Mouse (Mus musculus) left cerebral cortex, postnatal 4 days (tissue): Measurements from ENCODE around the gene Hspa12a. TPM values are rescaled to one million over a fixed set of nuclear protein-coding genes. Genes with fewer than 3 reads are reported as not detected.

Source experiments
- DNase-seq: peaks from one replicate; pipeline ENCODE4 v3.0.0-alpha.2; 2022
- intact Hi-C: fragments of 180-260 bp; cut with DNase I; formaldehyde crosslinking; loops from one replicate; pipeline ENCODE4 v1.15.1; 2025
- total RNA-seq, 2 experiments: library from RNA; stranded (reverse); gene quantifications; 2 replicates each; pipeline ENCODE4 v1.2.3; 2021

Gene Hspa12a
- total RNA-seq, result 100 to 1,000 TPM; 153 to 159 TPM

DNA sequence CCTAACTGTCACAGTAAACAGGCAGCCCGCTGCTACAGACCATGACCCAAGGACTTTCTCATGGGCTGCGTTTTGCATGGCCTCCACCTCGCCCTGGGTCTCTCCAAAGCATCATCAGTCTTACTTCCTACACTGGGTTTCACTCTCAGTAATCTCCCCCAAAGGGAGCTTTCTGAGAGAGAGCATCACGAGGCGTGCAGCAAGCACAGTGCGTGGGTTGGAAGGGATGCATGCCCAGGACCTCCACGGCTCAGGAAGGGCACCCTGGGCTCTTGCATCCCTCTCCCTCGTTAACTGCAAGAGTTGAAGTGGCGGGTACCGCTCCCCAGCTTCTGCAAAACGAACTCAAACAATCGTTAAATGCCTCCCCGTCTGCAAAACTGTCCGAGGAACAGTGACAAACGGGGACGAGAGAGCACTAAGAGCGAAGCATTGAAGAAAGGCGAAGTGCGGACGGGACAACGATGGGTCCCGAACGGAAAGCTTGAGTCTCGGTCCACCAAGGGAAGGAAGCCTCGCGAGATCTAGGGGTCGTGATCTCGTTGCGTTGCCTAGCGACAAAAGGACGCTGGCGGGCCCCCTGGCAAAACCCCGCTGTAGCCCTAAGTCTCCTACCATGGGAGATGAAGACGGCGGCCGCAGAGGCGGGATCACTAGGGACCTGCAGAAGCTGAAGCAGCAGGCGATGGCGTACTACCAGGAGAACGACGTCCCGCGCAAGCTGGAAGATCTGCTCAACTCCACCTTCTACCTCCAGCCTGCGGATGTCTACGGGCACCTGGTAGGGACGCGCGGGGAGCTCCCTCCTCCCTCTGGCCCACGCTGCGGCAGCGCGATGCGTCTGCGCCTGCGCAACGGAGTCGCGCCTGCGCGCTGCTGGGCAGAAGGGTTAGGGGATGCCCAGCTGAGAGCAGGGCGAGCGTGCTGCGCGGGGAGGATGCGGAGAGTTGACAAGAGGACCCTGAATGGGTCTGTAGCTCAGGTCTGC, at the start of gene Hspa12a, which contains the start of gene Eno4:
TSS of gene Hspa12a (minus strand) at position 814 of the 988 bp plus-strand sequence.
TSS of gene Eno4 (plus strand) at position 585 of the 988 bp plus-strand sequence.
- DNase-seq, result peak; percentile 95
- intact Hi-C loops, result no loop called here

DNA sequence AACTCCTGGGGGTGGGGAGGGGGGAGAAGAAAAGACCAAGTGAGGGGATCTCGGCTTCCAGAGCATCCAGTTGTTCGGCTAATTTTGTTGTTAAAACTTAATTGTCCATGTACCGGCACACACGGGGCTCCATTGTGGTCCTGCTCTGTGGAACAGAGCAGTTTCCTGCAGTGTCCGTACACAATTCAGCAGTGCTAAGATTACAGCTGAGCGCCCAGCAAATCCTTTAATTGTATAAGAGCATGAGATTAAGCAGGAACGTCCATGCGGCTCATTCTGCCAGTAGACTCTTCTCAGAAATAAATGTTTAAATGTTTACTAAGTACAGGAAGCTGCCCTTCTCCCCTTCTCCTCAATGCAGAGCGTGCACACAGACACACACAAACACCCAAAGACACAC, 38.1 kb upstream of the Hspa12a start:
- no peak for DNase-seq
- intact Hi-C loops, result no loop called here

DNA sequence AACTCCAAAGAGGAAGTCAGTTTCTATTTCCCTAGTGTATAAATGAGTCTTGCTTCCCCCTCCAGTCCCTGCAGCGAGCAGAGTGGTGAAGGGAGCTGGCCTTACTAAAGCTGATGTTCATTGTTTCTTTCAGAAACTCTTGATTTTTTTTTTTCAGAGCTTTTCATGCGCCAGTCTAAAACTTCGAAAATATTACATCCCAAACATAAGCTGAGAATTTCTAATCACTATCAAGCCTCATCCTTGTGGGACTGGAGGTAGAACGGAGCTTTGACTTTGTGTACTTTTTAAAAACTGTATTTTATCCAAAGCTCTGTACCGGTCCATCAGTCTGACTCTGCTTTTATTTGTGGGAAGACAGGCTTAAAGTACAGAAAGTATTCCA, 36.6 kb upstream of the Hspa12a start:
- DNase-seq, result no peak
- intact Hi-C loops, result no loop called here

DNA sequence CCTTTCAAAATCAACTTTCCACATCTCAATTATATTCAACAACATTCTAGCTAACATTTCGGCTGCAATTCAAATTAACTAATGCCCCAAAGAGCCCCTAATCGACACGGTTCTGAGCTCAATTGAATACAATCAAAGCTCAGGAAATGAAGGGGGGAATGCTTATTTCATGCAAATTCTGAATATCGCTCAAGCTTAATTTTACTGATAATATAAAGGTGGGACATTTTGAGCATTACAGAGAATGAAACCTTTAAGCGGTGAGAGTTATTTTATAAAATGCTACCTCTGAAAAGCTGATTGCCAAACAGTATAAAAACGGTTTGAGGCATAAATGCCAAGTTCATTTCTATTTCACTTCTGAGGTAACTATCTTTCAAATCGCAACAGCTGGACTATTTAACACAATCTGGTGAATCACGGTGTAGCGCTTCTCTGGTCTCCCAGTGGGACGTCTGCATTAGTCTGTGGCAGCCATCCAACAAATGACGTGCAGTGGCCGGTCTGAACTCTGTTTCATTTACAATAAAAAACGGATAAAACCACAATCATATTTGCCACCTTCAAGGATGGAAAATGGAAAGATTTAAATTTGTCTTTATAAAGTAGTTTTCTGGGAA, 36.1 kb upstream of the Hspa12a start:
- peak; percentile 65 for DNase-seq
- intact Hi-C loops, result no loop called here

DNA sequence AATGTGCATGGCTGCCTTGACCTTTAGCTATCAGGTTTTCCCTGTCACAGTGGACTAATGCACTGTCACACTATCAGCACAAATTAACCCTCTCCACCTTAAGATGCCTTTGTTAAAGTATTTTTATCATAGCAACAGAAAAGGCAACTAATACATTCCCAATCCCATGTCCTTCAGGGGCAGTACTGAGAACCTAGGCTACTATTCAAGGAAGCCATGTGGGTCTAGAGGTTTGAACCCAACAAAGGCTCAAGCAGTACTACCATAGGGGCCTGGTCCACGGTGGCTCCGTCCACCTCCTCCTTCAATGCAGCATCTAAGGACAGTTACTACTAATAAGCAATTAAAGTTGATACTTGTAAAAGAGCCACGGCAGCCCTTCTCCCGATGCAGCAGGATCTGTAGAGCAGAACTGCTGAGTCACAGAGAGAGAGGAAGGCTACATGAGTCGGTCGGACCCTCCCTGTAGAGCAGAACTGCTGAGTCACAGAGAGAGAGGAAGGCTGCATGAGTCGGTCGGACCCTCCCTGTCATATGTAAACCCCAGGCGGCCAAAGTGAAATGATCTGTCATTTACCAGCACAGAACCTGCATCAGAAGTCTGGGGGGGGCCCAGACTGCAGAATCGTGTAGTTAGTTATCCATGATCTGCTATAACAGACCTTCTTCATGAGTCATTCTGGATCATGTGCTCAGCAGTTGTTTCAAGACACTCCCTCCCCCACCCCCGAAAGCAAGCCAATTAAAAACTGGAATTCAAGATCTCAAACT, 35.1 kb upstream of the Hspa12a start:
- DNase-seq, result no peak
- intact Hi-C loops, result no loop called here

DNA sequence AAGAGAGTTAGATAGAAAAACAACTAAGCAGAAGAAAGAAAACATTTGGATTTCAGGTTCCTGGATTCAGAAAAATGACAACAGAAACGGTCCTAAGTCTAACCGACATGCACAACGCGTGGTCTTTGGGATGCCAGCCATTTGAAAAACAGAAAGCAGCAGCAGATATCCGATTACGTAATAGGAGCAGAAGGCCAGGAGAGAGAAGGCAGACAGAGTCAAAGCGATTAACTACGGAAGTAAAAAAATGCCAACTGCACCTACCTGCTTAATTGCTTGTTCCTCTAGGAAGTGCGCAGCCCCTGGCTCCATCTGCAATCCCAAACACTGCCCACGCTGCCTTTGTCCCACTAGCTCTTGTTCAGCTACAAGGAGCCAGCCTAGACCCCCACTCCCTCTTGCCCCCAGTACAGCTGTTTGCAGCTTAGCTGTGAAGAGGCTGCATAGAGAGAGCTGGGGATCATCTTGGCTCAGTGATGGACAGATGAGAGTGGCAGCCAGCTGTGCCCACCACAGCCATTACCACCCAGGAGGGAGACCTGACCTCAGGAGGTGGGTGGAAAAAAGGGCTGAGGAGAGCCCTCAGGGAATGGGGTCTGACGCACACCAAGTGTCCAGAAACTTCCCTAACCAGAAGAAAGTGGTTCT, 31.9 kb upstream of the Hspa12a start:
- no peak for DNase-seq
- intact Hi-C loops, result no loop called here

DNA sequence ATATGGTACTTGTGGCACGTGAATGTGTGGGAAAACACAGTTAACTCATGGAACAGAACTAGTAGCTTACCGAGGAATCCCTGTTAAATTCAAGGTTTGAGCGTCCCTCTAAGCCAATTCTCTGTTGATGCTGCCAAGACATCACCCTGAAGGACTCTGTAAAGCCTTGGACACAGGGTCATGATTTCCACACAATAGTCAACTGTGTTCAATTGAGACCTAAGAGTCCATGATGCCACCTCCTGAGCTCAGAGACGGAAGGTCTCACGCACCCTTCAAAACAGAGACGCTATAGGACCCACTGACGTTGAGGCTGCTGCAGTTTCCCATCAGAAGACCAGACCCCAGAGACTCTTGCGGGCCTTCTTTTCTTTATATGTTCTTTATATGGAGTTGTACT, 30.7 kb upstream of the Hspa12a start:
- no peak for DNase-seq
- intact Hi-C loops, result no loop called here

DNA sequence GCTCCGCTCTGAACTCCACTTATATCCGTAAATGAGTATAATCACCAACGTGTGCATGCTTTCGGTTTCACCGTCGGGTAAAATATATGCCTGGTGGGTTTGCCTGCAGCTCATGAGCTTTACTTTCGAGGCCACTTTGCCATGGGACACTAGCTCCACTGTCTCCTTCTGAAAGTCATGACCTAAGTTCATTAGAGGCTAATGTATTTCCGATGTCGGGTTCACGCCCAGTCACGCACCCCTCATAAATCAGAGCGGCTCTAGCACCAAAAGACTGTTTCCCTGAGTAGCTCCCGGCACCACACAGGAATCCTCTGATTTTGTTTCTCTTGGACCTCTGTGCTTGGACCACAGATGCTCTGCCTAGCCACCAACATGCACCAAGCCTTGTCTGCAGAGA, 27.4 kb upstream of the Hspa12a start:
- DNase-seq, result no peak
- intact Hi-C loops, result no loop called here

DNA sequence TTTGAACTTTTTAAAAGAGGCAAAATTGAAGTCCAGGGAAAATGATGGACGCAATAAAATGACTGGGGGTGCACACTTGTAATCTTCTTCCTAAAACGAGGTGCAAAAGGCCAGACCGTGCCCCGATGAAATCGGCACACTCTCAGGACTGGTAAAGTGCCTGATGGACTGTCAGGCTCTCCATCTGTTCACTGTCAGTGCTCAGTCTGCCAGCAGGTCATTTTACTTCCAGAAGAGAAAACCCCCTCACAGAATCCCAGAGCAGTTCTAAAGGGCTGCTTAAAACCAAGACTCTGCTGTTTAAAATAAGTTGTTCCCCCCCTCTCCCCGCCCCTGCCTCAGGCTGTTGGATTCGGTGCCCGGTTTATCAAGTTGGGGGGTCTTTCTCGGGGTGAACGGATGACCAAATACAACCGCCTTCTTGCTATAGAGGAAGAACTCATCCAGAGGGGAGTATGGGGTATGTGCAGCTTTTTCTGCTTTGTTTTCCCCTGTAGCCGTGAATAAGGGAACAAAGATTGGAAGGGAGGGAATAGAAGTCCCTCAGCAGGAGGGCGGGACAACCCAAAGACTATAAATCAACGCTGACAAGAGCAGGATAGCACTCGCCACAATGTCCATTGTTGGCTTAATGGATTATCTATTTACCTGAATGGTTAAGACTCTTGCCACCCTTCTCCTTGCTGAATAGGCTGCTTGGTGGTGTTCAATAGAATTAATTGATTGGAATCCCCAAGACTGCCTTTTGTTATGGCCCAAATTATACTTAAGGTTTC, 25.5 kb upstream of the Hspa12a start:
- intact Hi-C loops, result no loop called here
- DNase-seq, result peak; percentile 30

DNA sequence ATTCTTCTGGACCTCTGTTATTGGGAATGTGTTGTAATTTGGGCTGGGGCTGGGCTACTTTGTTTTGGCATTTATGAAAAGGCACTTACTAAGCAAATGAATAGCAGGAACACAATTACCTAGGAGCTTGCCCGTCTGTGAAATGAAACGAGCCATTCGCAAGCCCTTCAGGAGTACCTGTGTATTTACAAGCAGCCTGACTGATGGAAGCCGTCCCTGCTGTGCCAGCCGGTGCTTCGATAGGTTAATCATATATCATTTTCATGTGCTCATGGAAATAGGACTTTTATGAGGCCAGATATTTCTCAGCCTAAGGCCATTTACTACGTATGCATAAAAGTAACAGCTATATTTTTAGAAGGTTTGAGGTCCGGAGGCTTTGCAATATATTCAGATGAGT, 19.6 kb upstream of the Hspa12a start:
- DNase-seq, result no peak
- intact Hi-C loops, result no loop called here

DNA sequence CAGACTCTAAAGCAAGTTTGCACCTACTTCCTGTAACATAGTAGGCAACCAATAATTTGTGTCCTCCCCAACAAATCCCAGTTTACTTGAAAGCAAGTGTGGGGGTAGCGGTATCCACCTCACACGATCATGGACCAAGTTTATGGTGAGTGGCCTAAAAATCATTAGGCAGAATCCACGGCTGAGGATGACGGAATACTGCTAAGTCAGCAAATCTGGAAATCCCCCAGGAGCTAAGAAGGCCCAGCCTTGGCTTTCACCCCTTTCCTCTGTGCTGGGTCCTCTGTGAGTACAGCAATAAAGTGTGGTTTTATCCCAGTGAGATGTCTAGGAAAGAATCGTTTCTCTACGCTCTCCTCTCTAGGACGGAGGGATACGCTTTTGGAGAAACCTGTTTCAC, 11.3 kb upstream of the Hspa12a start:
- no peak for DNase-seq
- intact Hi-C loops, result no loop called here

DNA sequence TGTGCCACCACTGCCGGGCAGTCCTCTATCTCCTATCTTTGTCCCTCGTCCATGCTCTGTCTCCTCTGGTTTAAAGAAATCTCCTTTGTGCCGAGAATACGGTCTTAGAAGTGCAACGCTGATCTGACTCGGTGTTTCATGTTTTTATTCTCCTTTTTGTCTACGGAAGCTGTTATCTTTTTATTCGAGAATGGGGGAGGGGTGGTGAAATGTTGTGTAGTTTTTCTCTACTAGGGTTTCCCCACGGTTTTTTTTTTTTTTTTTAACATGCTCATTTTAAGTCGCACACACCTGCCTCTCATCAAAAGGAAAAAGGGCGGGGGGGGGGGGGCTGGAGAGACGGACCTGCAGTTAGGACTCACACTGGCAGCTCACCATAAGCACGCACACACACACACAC, 8.8 kb upstream of the Hspa12a start:
- intact Hi-C loops, result no loop called here
- DNase-seq, result no peak

DNA sequence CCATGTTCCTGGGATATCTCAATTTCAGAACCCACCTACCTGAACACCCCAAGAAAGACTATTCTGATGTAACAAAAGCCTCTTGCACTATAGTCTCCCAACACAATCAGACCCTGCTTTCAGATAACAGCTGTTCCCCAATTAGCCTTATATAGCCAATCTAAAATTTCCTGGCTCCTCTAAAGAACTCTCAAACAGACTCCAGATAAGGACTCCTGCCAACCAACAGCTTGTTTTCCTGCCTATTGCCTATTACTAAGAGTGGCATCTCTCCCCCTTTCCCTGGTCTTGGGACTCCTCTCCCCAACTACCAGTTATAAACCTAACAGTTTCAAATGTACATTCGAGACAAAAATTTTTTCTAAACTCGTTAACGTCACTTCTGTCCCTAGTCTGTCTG, 8.1 kb upstream of the Hspa12a start:
- no peak for DNase-seq
- intact Hi-C loops, result no loop called here

DNA sequence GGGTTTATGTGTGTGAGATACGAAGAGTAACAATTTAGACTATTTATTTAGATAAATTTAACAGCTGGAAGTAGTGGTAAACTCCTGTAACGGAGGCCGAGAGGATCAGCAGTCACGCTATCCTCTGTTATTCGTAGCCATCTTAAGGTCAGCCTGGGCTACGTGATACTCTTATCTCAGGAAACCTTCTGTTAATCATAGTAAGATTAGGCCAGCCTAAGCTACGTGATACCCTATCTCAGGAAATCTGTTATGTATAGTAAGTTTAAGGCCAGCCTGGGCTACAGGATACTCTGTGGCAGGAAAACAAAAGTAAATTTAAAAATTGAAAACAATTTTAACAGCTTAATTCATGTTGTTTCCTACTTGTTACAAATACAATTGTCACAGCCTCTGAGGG, 2.5 kb upstream of the Hspa12a start:
- intact Hi-C loops, result no loop called here
- no peak for DNase-seq

DNA sequence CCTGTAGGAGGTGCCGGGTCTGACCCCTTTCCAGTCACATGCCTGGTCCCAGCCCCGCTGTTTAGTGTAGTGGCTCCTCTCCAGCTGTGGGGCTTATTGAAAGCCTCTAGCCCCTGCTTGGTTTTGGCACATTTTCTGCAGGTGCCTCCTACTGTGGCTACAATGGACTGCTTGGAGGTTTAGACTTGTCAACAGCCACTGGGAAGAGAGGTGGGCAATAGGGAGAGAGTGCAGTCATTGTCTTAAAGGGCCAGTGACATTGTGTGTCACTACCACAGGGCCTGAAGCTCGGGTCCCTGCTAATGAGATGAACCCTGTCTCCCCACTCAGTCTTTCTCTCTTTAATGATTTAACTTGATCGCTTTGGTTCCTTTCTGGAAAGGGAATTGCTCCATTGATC, 10.4 kb downstream of the Hspa12a start:
- intact Hi-C loops, result no loop called here
- no peak for DNase-seq

DNA sequence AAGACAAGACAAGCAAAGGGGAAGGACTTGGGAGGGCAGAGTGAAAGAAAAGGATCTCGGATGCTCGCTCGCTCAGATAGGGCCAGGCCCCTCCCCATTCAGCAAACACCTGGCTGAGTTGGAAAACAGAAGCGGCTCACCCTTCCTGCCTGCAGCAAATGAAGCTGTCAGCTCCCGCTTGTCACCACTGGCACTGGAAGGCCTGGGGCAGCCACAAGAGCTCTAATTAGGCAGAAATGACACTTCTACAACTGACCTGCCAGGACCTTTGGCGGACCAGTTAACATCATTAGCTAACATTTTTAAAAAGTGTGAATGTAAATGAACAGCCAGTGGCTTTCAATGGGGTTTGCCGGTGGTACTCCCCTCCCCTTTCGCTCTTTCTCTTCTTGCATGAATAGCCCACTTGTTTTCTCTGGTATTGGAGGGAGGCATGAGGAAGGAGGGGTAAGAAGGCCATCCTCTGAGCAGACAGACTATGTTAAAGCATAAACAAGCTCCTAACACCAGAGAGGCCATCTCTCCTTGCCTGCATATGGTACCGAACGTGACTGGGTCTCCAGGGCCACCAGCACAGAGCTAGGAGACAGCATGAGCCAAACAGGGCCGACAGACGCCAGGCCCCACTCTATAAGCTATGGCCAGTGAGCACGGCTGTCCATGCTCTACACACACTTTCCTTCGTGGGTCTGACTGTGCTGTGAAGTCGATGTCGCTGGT, 12.2 kb downstream of the Hspa12a start:
- no peak for DNase-seq
- intact Hi-C loops, result no loop called here

DNA sequence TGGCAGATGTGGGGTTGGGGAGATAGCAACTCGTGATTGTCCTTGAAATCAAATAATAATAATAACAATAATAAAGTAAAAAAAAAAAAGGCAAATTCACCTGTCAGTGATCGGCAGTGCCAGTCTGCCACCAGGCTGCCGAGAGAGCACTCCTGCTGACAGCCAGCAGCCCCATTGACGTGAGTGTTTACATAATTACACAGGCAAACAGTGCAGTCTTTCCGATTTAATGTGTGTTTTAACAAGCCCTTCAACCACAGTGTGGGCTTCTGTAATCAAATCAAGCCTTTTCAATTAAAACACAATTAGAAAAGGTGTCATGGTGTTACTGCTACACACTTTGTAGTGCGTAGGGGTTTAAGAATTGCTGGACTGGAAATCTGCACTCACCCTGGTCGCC, 24.3 kb downstream of the Hspa12a start:
- intact Hi-C loops, result no loop called here
- DNase-seq, result no peak

DNA sequence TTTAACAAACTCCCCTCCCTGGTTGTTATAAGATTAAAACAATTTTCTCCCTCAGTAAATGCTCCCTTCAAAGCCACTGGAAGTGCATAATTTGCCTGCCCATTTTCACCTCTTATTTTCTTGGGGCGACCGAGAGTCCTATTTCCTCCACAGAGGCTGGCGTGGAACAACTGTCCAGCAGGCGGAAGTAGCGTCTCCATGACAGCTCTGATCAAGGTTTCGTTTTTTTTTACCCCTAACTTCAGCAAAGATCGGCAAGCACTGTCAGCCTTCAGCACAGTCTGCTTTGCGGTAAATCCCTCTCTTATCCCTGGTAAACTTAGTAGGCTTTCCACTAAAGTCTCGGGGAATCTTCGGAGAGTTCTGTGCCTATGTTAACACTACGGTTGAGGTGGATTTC, 24.9 kb downstream of the Hspa12a start:
- intact Hi-C loops, result no loop called here
- DNase-seq, result no peak

DNA sequence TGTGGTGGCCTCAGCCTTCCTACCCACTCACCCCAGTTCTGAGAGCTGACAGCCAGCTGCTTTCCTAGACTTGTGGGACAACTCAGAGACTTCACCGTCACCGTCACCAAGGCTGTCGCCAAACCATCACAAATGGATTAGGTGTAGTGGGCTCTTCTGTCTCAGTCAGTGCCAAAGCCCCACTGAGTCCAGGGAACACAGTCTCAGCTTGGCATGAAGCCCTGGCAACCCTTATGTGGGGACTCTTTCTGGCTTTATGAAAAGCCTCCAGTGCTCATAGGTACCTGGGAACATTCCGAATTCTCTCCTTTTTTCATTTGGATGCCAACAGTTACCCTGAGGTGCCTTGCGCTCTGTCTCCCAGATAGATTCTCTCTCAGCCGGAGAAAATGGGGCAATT, 30.2 kb downstream of the Hspa12a start:
- DNase-seq, result peak; percentile 25
- intact Hi-C loops, result loop anchor here (5.0 kb wide), 1 partner anchor 284 kb away; no protein-coding TSS in a partner anchor
